Mouse (Mus musculus): ENCODE data around the gene Pld1.

Gene Pld1

DNA sequence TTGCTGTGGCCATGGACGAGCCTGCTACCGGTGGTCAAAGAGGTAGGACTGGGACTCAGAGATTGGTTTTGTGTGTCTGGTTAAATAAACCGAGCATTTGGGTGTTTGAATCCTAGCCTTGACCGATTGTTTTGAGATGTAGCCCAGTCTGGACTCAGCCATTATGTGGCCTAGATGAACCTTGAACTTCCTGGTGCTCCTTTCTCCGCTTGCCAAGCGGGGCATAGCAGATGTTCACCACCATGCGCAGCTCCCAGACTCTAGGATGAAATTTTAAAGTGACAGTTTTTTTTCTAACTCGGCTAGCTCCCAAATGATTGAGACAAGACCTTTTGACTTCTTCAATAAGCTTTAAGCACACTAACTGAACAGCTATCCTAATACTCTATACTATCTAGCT lies 102.7 kb downstream of the Pld1 start:
- DNase-seq (ENCODE audit: low spot score in 2 of 2) = no peak

DNA sequence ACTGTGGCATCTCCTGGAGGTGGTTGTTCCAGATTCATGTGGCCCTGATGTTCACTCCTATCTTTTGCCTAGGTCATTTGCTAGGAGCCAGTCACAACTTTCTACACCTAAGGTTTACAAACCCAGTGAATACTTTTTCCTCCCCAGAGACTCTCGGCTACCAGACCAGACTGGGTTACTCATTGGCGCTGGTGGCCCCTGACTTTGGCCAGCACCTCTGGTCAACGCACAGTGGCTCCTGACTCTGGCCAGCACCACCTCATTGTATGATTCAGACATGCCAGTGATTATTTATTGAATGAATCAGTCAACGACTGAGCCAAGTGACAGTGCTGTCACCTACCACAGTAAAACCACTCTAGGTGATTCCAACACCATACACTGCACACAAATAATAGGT lies 103.9 kb downstream of the Pld1 start:
- DNase-seq (ENCODE audit: low spot score in 2 of 2) = no peak

- DNase-seq (ENCODE audit: low spot score in 2 of 2) = no peak
Measured at GRCm38 (mm10) chr3:28047599-28047998, 109.1 kb downstream of the Pld1 start.

- DNase-seq (ENCODE audit: low spot score in 2 of 2) = no peak
Measured at GRCm38 (mm10) chr3:28049526-28049925, 111.0 kb downstream of the Pld1 start.

- DNase-seq (ENCODE audit: low spot score in 2 of 2) = no peak
Measured at GRCm38 (mm10) chr3:28053076-28053475, 114.6 kb downstream of the Pld1 start.

DNA sequence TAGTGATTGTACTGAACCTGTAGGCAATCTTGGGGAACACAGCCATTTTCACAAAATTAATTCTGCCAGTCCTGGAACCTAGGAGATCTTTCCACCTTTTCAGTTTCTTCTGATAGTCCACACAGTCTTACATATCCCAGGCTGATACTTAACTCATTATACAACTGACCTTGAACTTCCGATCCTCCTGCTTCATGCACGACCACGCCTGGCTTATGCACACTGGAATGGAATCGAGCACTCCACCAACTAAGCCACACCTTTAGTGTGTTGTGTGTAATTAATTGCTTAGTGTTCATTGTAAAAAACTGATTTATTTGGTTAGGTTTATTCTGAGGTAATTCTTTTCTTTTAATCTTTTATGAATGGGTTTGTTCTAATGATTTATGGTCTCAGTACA lies 122.2 kb downstream of the Pld1 start:
- no peak for DNase-seq (ENCODE audit: low spot score in 2 of 2)

DNA sequence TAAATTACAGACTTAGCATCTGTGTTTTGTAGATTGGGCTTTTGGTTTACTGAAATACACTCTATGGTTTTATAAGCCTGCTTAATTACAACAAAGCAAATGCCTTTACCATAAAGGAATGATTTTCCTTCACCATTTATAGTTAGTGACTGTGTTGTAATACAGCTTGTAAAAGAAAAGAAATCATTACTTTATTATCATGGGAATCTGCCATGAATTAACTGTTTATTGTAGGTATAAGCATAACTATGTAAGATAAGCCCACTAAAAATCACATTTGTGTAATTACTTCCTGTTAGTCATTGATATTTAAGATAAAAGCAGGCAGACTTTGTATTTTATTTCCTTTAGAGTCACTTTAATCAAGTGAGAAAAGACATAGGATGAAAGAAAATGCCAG lies 122.7 kb downstream of the Pld1 start:
- no peak for DNase-seq (ENCODE audit: low spot score in 2 of 2)

GRCm38 (mm10) chr3:28079211-28079610 lies 140.7 kb downstream of the Pld1 start:
- no peak for DNase-seq (ENCODE audit: low spot score in 2 of 2)

- peak in 1 of 2 experiments; percentile 9 for DNase-seq (ENCODE audit: low spot score in 2 of 2)
Measured at GRCm38 (mm10) chr3:28080116-28080515, 141.6 kb downstream of the Pld1 start.

DNA sequence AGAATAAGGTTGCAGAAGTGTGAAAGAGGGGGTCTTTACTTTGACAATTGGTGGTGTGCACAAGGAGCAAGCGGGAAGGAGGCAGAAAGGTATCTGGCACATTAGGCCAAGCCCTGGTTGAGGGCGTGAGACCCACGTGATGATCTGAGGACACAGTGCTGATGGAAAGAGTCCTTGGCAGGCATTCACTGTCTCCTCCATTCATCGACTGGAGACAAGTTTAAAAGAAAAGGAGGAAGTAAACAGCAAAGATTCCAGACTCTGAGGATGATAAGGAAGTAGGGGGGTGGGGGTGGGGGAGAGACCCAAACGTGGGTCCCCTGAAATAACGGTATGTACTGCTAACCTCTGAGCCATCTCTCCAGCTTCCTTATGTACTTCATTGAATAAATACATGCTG lies 142.5 kb downstream of the Pld1 start:
- DNase-seq (ENCODE audit: low spot score in 2 of 2) = no peak

DNA sequence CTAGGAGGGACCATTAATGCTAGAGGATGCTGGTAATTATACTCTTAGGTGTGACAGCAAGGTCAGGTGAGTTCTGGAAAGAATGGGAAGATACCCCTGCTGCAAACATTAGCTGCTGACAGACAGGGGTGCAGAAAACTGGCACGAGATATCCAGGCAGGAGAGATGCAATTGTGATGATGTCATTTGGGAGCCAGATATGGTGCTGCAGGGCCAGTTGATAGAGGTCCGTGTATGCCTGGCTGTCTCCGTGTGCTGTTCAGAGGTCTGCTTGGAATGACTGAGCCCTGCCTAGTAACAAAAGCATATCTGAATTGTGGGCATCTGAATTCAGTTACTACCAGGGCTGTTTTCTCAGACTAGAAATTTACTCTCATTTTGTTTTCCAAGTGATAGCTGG lies 144.7 kb downstream of the Pld1 start:
- no peak for DNase-seq (ENCODE audit: low spot score in 2 of 2)

GRCm38 (mm10) chr3:28084281-28084680 lies 145.8 kb downstream of the Pld1 start:
- DNase-seq (ENCODE audit: low spot score in 2 of 2) = no peak

DNA sequence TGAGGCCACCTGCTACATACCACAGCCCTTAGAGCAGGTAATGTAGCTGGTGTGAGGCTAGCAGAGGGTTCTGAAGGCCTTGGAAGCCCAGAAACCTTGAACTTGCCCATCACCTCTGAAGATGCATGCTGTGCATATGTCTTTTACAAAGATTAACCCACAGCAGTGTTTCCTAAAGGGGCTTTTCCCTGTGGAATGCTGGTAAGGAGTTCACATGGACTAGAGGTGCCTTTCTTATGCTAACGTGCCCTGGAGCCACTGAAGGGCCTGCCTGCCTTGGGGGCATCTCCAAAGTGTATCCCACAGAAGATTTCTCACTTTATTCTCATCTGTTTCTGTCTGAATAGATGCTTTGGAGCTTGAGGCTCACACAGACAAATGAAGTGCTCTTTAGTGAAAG lies 152.8 kb downstream of the Pld1 start:
- no peak for DNase-seq (ENCODE audit: low spot score in 2 of 2)

DNA sequence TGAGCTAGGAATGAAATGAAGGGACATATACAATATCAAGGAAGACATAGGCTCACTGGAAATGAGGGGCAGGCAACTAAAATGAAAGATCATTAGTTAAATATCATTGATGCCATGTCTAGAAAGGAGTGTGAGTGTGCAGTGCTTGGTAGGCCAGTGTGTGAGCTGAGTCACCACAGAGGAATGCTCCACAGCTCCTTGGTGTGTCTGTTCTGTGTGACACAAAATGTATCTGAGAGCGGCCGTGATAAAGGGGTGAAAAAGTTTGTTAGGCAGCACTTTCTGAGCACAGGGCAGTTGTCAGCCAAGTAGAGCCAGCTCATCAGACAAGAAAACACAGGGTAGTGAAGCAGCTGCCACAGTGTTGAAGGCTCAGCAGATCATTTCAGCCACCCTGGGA lies 153.2 kb downstream of the Pld1 start:
- no peak for DNase-seq (ENCODE audit: low spot score in 2 of 2)

- no peak for DNase-seq (ENCODE audit: low spot score in 2 of 2)
Measured at GRCm38 (mm10) chr3:28093684-28094302, 155.3 kb downstream of the Pld1 start.

DNA sequence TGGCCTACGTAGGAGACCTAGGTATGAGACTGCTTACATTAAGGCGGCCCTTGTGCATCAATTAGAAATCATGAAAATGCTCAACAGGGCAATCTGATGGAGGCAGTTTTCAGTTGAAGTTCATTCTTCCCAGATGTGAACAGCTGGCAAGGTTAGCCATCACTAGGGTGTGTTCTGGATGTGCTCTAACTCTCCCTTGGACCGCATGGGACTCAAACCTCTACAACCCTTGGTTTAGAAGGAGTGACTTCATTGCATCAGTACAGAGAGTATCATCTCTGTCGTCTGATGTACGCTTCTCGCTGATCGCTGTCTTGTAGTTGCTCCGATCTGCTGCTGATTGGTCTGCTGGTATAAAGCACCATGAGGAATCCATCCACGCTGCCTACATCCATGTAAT lies 157.0 kb downstream of the Pld1 start:
- no peak for DNase-seq (ENCODE audit: low spot score in 2 of 2)

DNA sequence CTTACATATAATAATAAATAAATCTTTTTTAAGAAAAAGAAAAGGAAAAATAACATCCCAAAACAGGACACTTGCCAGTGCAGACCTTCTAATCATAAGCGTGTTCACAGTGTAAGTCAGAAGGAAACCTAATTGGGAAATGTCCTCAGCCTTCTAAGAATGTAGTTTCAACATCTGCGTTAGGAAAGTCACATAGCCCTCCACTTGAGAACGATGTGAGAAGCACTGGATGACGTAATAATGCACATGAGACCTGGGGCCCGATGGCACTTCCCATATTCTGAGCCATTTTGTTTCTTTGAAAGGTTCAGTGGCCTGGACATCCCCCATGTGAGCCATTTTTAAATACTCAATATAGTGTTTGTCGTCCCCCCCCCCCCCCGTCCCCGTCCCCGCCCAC lies 160.7 kb downstream of the Pld1 start:
- DNase-seq (ENCODE audit: low spot score in 2 of 2) = no peak

DNA sequence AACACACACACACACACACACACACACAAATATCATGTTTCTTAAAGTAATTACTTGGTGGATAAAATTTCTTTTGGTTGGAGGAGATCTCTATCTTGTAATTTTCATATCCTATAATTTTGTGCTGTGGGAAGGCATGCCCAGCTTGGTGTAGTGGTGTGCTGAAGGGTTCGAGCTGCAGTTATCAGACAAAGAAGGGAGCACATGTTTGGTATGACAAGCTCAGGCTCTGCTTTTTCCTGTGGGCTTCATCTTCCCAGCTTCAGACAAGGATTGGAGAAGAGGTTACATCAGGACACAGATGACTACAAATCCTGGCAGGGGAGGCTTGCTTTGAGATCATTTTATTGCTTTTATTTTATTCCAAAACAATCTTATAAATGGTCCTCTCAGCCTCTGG lies 166.5 kb downstream of the Pld1 start:
- DNase-seq (ENCODE audit: low spot score in 2 of 2) = no peak

GRCm38 (mm10) chr3:28107446-28108004 lies 169.0 kb downstream of the Pld1 start:
- DNase-seq (ENCODE audit: low spot score in 2 of 2) = peak; percentile 29 to 71

- no peak for DNase-seq (ENCODE audit: low spot score in 2 of 2)
Measured at GRCm38 (mm10) chr3:28111516-28111915, 173.0 kb downstream of the Pld1 start.

DNA sequence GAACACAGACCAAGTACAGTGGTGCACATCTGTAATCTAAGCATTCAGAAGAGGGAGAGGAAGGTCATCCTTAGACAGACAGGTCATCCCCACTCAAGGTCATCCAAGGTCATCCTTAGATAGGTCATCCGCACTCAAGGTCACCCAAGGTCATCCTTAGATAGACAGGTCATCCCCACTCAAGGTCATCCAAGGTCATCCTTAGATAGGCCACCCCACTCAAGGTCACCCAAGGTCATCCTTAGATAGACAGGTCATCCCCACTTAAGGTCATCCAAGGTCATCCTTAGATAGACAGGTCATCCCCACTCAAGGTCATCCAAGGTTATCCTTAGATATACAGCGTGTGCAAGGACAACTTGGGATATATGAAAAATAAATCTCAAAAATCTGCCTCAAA lies 175.4 kb downstream of the Pld1 start:
- no peak for DNase-seq (ENCODE audit: low spot score in 2 of 2)

- DNase-seq (ENCODE audit: low spot score in 2 of 2) = no peak
Measured at GRCm38 (mm10) chr3:28141716-28142115, 203.2 kb downstream of the Pld1 start.

DNA sequence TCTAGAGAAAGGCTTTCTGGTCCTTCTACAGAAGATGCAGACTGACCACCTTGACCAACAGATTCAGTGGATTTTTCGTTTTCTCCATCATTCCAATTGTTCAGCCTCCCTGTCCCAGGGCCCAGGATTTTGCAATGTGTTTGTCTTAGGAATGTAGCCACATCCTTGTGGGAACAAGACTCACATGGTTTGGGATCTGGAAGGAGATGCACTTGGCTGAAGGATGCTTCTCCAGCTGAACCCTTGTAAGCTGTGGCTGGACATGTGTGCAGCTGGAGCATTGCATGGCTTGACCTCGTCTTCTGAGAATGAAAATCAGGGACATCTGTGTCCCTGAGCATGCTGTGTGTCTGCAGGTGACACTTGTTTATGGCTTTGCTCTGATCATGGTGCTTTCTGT lies 203.6 kb downstream of the Pld1 start:
- no peak for DNase-seq (ENCODE audit: low spot score in 2 of 2)

GRCm38 (mm10) chr3:28144676-28145075 lies 206.2 kb downstream of the Pld1 start:
- no peak for DNase-seq (ENCODE audit: low spot score in 2 of 2)
